Mouse (Mus musculus): ENCODE results near the gene Pbx3.

The Pbx3 gene

DNA sequence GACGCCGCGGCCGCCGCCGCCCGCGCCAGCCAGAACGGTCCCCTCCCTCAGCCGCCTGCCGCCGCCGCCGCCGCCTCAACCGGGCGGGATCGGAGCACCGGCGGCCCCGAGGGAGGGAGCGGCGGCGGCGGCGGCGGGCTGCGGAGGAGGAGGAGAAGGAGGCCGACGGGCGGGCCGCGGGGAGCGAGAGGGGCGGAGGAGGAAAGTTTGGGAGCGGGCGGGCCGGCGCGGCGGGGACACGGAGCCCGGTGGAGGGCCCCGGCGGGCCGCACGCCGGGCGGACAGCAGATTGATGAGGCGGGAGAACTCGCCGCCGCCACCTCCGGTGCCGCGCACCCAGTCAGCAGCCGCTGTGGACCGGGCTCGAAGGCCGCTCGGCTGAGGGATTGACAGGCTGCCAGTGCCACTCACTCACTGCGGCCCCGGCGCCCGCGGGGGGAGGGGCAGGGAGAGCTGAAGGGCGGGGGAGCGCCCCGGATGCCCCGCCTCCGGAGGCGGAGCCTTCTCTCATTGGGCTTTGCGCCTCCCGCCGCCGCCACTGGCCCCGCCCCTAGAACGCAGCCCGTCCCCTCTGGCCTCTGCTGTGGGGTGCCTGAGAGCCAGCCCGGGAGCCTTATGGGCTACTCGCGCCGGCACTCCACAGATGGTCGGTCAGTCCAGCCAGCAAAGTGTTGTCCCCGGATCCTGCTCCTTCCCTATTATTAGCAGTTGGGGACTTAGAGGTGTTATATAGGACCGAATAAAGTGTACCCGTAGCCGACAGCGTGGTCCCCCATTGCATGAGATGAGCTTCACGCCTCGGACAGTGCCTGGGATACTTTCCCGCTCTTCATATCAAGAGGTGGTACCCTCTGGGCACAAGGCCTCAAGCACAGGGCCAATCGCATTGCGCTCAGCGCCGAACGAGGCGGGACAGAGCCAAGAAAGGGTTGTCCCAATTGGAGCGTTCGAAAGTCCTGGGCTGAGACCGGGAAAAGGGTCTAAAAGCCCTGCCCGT, at the start of gene Pbx3:
TSS of gene Pbx3 (minus strand) at position 838 of the 997 bp plus-strand sequence.
- DNase-seq: peak; percentile 94

- DNase-seq: no peak
Measured at GRCm38 (mm10) chr2:34420256-34420655, 47.3 kb upstream of the Pbx3 start.

GRCm38 (mm10) chr2:34409741-34410340, 36.9 kb upstream of the Pbx3 start:
- no peak for DNase-seq

- no peak for DNase-seq
Measured at GRCm38 (mm10) chr2:34408341-34408740, 35.4 kb upstream of the Pbx3 start.

DNA sequence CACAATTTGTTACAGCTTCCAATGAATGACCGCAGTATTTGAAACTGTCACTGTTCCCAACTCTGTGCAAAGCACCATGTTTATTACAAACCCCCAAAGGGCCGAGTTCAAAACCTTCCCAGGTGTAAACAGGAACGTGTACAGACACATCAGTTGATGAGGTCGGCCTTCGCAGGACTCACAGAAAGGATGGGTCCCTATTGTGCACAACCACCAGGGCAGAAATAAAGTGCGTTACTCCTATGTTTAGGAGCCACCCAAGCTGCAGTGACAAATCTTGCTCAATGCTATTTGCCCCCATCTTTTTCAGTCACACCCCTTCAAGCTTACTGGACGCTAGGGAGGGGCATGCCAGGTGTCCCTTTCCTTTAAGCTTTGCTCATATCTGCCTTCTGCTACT, 34.7 kb upstream of the Pbx3 start:
- no peak for DNase-seq

- DNase-seq: peak; percentile 97
Measured at GRCm38 (mm10) chr2:34406601-34407464, 33.9 kb upstream of the Pbx3 start, which contains the start of gene Mapkap1. TSS of gene Mapkap1 (plus strand) at chr2:34406771.

- DNase-seq: no peak
Measured at GRCm38 (mm10) chr2:34399535-34399934, 26.6 kb upstream of the Pbx3 start.

- DNase-seq: no peak
Measured at GRCm38 (mm10) chr2:34378930-34379329, 6.0 kb upstream of the Pbx3 start.

GRCm38 (mm10) chr2:34374349-34374748, 1.4 kb upstream of the Pbx3 start:
- no peak for DNase-seq

DNA sequence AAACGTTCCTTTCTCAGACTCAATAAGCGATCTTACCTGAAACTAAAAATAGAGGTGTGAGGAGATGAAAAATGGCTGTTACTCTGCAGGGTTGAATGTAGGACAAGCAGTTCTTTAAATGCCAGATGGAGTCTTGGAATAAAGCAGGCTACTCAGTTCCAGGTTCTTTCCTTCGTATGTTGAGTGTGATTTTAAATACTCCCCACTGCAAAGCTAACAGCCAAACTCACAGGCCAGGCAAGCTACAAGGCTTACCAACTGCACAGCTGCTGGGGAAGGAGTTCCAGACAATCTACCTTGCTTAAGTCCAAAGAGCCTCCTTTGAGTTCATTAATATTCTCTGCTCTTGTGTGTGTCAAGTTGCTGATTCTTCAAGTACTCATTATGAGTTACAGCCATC, 944 bp upstream of the Pbx3 start:
- DNase-seq: peak; percentile 11

DNA sequence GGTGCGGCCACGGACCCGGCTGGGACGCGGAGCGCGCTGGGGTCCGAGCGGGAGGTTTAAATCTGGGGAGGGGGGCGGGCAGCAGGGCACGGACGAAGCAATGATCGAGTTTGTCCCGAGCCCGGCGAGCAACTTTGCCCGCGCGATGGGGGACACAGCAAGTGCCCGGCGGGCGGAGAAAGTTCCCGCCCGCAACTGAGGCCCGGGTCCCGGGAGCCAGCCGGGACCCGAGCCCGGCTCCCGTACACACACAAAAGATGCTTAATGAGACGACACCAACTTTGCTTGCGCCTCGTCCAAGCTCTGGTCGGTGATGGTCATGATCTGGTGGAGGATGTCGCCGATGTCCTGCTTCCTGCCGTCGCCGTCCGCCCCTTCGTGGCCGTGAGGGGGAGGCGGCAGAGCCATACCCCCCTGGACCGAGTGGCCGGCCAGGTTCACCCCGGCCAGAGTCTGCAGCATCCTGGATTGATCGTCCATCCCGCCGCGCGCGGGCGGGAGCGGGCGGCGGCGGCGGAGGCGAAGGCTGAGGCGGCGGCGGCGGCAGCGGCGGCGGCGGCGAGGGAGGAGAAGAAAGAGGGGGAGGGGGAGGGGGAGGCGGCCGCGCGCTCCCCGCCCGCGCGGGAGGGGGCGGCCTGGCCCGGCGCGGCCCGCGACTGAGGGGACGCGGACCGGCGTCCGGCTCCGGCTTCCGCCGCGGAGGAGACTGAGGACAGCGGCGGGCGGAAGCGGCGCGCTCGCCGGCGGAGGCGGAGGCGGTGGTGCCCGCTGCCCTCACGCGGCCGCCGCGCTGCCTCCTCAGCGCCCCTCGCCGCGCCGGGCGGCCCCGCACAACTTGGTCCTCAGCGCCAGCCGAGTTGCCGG, 1.3 kb downstream of the Pbx3 start:
- DNase-seq: peak; percentile 18

DNA sequence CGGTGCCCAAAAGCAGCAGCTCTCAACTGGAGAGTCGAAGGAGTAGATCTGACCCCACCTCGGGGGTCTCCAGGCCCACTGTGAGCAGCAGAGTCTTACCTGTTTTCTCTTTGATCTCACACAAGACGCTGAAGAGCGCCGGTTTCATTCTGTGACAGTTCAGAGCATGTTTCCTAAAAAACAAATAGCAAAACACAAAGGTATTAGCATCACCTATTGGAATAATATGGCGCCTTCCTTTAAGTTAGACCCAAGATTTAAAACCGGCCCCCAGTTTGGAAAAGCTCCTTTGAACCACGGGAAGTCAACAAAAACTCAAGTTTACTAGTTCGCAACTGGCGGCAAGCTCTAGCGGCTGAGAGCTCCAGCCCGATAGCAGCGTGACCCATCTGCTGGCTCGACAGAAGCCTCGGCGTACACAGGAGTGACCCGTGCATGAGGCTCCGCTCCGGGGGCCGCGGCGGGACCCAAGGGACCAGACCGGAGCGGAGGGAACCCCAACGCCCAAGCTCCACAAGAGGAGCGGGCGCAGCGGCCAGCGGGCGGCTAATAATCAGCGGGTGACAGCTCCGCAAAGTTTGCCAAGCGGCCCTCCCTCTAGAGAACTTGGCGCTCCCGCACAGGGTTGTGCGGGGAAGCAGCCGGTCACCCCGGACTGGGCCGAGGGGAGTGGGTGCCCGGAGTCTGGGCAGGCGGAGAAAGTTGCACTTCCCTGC, 2.1 kb downstream of the Pbx3 start:
- DNase-seq: no peak

- DNase-seq: no peak
Measured at GRCm38 (mm10) chr2:34370349-34370724, 2.6 kb downstream of the Pbx3 start.

GRCm38 (mm10) chr2:34368396-34368795, 4.5 kb downstream of the Pbx3 start:
- DNase-seq: no peak

DNA sequence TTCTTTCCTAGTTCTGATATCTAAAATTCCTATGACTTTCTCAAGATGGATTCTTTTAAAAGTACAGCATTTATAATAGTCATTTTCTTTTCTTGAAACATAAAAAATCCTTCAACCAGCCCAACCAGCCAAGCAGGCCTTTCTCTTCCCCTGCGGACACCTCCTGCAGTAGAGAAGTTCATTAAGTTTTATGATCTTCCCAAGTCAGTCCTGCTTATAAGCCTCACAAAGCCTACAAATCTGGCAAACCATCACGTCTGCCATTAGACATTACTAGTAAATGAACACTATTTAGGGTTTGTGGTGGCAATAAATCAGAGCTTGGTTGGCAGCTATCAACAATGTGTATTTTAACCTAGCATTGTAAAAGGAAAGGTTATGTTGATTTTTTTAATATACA, 5.9 kb downstream of the Pbx3 start:
- DNase-seq: no peak

- DNase-seq: no peak
Measured at GRCm38 (mm10) chr2:34363678-34364077, 9.3 kb downstream of the Pbx3 start.

DNA sequence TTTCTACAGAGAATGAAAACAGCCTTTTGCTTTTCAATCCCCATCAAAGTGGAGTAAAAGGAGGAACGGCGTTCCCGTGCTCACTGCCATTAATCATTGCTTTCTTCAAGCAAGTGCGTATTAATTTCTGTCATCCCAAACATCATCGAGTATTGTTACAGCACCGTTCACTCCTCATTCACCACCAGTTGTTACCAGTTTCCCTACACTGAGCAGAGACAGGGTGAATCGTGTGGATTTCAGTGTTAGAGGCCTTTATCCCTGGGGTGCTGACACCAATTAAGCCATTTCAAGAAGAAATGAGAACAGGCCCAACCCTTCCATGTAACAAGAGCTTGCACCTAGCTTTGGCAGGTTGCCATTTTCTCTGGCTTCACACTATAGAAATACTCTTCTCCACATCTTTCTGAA, 17.1 kb downstream of the Pbx3 start:
- DNase-seq: no peak

- DNase-seq: no peak
Measured at GRCm38 (mm10) chr2:34352006-34352405, 20.9 kb downstream of the Pbx3 start.

DNA sequence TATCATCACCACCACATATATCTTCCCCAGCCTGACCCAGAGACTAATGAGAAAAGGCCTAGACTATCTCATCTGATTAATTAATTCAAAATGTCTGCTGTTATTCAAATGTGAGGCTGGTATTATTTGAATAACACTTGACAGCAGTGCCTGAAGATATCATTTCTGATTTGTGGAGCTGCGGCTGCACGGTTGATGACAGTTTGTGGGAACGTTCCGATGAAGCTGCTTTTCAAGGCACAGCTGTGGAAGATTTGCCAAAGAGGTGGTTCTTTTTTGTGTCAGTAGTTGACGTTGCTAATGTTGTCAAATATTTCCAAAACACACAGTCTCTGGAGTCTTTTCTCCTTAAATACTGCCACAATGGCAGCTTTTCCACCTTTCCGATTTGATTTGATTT, 25.8 kb downstream of the Pbx3 start:
- DNase-seq: no peak

DNA sequence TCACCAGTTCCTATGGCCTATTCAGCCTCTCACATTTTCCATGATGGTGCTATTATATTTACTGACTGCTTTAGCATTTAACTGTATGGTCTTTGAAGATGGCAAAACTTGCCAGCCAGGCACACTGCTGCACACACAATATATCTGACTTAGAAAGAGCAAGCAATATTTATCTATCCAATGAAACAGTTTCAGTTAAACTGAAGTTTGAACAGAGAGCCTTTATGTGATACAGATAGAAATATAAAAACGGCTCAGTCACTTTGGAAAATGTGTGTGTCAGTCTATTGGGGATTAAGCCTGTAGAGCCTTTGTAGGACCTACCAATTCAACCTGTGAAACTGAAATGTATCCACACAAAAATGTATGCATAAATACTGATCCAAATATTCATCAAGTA, 74.3 kb downstream of the Pbx3 start:
- DNase-seq: no peak

DNA sequence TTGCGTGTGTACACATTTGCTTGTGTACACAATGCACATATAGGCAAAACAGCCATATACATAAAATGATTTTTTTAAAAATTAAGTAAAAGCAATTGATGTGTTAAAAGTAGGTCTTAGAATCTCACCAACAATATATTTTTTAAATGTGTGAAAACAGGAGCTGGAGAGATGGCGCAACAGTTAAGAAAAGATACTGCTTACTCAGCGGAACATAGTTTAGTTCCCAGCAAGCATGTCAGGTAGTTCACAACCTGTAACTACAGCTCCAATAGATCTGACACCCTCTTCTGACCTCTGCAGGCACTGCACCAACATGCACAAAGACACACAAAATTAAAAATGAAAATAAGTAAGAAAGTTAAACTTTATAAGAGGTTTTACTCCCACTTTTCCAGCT, 74.7 kb downstream of the Pbx3 start:
- no peak for DNase-seq

- DNase-seq: no peak
Measured at GRCm38 (mm10) chr2:34289726-34290125, 83.2 kb downstream of the Pbx3 start.
